Mouse (Mus musculus) cortical plate, adult 2 months (tissue): ENCODE data around the gene Slc39a11.

Experiments
- CTCF ChIP-seq: fragments of 200-500 bp; IDR thresholded peaks from 2 replicates; pipeline ENCODE4 v1.5.1; 2011; ENCODE audit warnings: mild to moderate bottlenecking, control low read depth, low read length; ENCODE audit not compliant: insufficient read depth; ENCODE audit errors: extremely low read depth
- POLR2A ChIP-seq: fragments of 200-500 bp; IDR thresholded peaks from 2 replicates; pipeline ENCODE4 v1.6.1; 2011; ENCODE audit warnings: mild to moderate bottlenecking, low read length, control low read depth; ENCODE audit not compliant: insufficient read depth; ENCODE audit errors: extremely low read depth

DNA sequence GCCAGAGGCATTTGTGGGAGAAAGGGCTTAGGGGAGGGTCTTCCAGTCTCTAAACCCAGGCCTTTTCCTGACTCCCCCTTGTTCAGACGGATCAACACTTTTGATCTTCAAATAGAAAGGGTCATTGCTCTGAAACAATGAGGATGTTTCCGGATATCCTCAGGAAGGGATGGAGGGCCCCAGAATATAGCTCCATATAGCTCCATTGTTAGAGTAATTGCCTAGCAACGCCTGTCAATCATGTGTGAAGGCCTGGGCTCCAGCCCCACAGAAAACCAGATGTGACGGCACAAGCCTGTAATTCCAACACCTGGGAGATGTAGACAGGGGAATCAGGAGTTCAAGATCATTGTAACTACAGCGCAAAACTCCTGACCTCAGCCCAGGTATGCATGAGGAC, 214.2 kb downstream of the Slc39a11 start:
- TF ChIP-seq POLR2A (no peak), CTCF (no peak)
